Mouse (Mus musculus): ENCODE measurements at regions not wholly inside any gene's neighbourhood (a gene's known extent, or its start where the extent isn't known, plus 50 kb on each side); places are given as distances from the start of the nearest gene placed in this dataset.

- DNase-seq: no peak
Observed at GRCm38 (mm10) chr15:95714408-95714807, 58.6 kb upstream of the Dbx2 start.

- DNase-seq: no peak
Observed at GRCm38 (mm10) chr15:95715941-95716340, 60.2 kb upstream of the Dbx2 start.

- peak; percentile 25 to 44 for DNase-seq
Observed at GRCm38 (mm10) chr15:95723699-95724098, 66.9 kb upstream of the Ano6 start.

- peak; percentile 92 to 93 for DNase-seq
Observed at GRCm38 (mm10) chr15:95725866-95726265, 64.8 kb upstream of the Ano6 start.

GRCm38 (mm10) chr15:95726516-95726915, 64.1 kb upstream of the Ano6 start:
- DNase-seq: no peak

- no peak for DNase-seq
Observed at GRCm38 (mm10) chr15:95735746-95736145, 54.9 kb upstream of the Ano6 start.

All from cerebellum, postnatal 10 days (tissue).